Mouse (Mus musculus) G1E-ER4 (cell line): ENCODE results near the gene Upp2. TPM values are rescaled to one million over a fixed set of nuclear protein-coding genes. Genes with fewer than 3 reads are reported as not detected.

ENCODE experiments used
- GATA1 ChIP-seq: IDR thresholded peaks from one replicate; pipeline ENCODE4 v1.8.0; 2012; ENCODE audit warnings: low read length, inconsistent platforms
- polyA plus RNA-seq: library from polyadenylated mRNA; stranded (reverse); fragments of >175 nt; gene quantifications from 2 replicates; pipeline ENCODE4 v1.2.3, GENCODE M21; 2012

Gene Upp2
- polyA plus RNA-seq, 1 experiment: not detected

GRCm38 (mm10) chr2:58543252-58543651, 23.8 kb upstream of the Upp2 start:
- no peak for TF ChIP-seq GATA1

- no peak for TF ChIP-seq GATA1
These were observed 22.7 kb upstream of the Upp2 start for GRCm38 (mm10) chr2:58544368-58544767.

- no peak for TF ChIP-seq GATA1
These were observed 20.8 kb upstream of the Upp2 start for GRCm38 (mm10) chr2:58546264-58546663.

GRCm38 (mm10) chr2:58548943-58549342, 18.2 kb upstream of the Upp2 start:
- TF ChIP-seq GATA1: no peak

- TF ChIP-seq GATA1: no peak
These were observed 17.1 kb upstream of the Upp2 start for GRCm38 (mm10) chr2:58549960-58550359.

GRCm38 (mm10) chr2:58550488-58550887, 16.6 kb upstream of the Upp2 start:
- TF ChIP-seq GATA1: no peak

GRCm38 (mm10) chr2:58551866-58552265, 15.2 kb upstream of the Upp2 start:
- TF ChIP-seq GATA1: no peak

- no peak for TF ChIP-seq GATA1
These were observed 14.8 kb upstream of the Upp2 start for GRCm38 (mm10) chr2:58552296-58552695.

GRCm38 (mm10) chr2:58557045-58557845, 9.9 kb upstream of the Upp2 start:
- TF ChIP-seq GATA1: no peak

- no peak for TF ChIP-seq GATA1
These were observed 5.0 kb upstream of the Upp2 start for GRCm38 (mm10) chr2:58562137-58562536.

GRCm38 (mm10) chr2:58565267-58565666, 1.8 kb upstream of the Upp2 start:
- TF ChIP-seq GATA1: no peak

GRCm38 (mm10) chr2:58566049-58566409, 1.1 kb upstream of the Upp2 start:
- no peak for TF ChIP-seq GATA1

GRCm38 (mm10) chr2:58566410-58567065, 560 bp upstream of the Upp2 start:
- TF ChIP-seq GATA1: no peak

- TF ChIP-seq GATA1: no peak
These were observed 995 bp downstream of the Upp2 start for GRCm38 (mm10) chr2:58567866-58568719.

- TF ChIP-seq GATA1: no peak
These were observed 1.9 kb downstream of the Upp2 start for GRCm38 (mm10) chr2:58568841-58569645.
